Mouse (Mus musculus) testis, adult 2 months (tissue): ENCODE results near the gene Adamts20.

ENCODE experiments used
- CTCF ChIP-seq: fragments of 200-500 bp; IDR thresholded peaks from 2 replicates; pipeline ENCODE4 v1.5.1; 2012; ENCODE audit warnings: low read depth, mild to moderate bottlenecking, inconsistent platforms, low read length, moderate library complexity; ENCODE audit not compliant: control insufficient read depth, insufficient read depth, insufficient replicate concordance
- POLR2A ChIP-seq: fragments of 200-500 bp; IDR thresholded peaks from 2 replicates; pipeline ENCODE4 v1.6.1; 2012; ENCODE audit warnings: low read depth, mild to moderate bottlenecking, inconsistent platforms, low read length, moderate library complexity; ENCODE audit not compliant: control insufficient read depth

DNA sequence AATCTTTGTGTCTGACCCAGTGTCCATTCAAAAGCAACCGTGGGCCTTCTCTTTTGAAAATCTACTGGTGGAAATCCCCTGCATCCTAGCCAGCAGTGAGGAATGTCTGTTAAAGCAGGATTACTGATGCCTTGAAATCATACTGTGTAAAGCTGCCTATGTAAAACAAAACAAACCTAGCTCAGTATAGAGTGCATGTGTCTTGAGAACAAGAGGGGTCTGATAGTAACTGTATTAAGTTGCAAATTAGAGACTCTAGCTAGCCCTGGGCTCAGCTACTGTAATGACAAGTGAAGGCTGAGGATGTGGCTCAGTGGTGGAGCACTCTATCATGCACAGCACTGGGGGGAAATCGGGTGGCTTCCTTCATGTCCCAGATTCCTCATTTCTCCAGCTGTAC lies 22.2 kb downstream of the Adamts20 start:
- TF ChIP-seq POLR2A, result no peak
- no peak for TF ChIP-seq CTCF
